Mouse (Mus musculus): ENCODE measurements around the gene Lyrm9.
"Not testable (repeated sequence)": the region's sequence is repeated elsewhere in the genome, so short reads cannot be mapped to it uniquely, and the experiment has no call there.

Lyrm9 gene

DNA sequence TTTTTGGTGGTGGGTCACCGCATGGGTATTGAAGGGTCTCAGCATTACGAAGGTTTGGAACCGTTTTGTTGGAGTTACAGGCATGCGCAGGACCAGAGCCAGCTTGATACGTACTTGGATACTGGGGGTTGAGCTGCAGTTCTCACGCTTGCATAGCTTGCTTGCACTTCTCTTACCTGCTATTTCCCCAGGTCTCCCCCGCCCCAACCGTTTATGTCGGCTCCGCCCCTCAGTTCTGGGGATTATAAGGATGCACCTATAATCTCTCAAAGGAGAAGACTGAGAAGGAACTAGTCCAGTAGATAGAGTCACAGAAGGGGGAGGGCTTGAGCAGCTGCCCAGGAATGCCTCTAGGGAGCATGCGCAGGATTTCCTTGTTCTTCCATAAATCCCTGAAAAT is 26.1 kb downstream of the Lyrm9 start:
- DNase-seq, result no peak

DNA sequence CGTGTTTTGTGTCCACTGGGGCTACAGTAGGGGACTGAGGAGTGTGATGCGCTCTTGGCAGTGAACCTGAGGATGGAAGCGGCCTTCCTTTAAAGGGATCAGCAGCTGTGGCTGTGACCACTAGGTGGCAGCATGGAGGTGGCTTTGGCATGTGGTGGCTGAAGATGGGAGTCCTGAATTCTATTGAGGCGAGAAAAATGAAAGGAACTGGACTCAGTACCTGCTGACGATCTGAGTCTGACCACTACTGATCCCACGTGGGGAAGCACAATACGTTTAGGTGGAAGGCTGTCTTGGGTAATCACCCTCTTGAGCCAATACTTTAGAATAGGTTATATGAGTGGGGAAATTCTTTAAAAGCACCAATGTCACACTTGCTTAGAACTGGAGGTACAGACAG is 29.9 kb downstream of the Lyrm9 start:
- peak; percentile 58 for DNase-seq

DNA sequence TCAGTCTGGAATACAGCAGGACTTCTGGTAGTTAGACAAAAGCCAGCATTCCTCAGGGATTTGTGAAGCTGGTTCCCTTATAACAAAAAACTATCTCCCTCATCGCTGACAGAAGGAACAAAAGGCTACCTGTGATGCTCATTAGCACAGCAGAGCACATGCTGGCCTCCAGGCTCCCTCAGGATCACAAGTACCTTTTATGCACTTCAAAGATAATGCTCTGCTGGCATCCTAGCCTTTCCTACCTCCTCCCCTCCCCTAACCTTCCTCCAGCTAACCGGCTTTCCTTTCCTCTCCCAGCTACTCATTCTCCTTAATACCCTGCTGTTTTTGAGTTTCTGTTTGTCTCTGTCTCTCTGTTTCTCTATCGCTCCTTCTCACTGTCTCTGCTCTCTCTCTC is 31.2 kb downstream of the Lyrm9 start:
- DNase-seq, result no peak

DNA sequence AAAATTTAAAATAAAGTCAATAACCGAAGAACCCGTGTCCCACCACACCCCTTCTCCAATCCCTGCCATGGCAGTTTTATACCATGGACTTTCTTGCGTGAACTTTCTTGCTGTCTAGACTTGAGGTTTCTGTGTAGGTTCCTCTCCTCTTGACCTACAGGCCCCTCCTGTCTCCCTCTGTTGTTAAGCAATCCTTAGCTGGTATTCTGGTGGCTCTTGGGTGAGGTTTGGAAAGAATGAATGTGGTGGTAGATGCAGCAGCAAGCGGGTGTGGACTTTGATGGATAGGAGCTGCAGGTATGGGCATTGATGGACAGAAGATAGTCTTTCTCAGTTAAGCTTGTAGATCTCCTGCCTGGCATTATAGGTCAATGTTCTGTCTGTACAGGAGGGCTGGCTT is 37.5 kb downstream of the Lyrm9 start:
- no peak for DNase-seq

DNA sequence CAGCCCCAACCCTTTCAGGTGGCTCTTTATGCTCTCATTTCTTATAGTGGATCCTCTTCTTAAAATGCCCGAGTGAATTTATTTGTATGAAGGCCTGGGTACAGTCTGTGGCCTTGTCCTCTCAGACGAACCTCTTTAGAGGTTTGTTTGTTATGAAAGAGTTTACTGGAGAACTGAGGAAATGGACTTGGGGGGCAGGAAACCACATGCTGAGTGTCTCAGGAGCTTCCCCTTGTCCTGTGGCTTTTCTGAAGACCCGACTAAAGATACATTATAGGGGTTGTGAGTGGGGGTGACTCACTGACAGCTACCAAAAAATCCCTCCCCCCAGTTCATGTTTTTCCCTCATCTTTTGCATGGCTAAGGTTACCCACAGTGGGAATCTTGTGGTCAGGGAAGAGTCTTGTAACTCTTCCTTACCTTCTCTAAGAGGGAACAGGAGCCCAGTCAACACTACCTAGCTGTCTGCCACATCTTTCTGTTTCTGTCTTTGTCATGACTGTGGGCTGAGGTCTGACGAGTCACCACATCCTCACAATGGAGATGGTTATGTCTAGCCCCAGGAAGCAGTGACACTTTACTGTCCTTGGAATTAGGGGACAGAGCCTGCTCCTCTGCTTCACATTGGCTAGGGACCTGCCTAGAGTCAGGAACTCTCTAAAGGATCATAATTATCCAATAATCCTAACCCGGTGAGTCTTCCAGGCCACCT is 38.3 kb downstream of the Lyrm9 start:
- no peak for DNase-seq

DNA sequence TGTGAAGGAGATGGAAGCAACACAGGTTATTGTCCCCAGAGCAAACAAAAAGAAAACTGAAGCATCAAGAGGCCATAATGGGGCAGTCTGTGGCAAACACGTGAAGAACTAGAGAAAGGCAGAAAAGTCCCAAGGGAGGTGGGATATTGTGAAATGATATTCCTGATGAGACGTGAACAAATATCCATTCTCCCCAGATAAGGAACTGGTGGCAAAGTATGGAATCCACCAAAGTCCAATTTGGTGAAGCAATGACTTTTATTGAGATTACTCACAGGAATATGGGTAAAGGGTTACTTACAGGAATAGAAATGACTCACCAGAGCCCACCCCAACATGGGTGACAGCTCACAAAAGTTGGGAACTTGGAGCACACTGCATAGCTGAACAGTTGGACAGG is 38.9 kb downstream of the Lyrm9 start:
- DNase-seq, result no peak

DNA sequence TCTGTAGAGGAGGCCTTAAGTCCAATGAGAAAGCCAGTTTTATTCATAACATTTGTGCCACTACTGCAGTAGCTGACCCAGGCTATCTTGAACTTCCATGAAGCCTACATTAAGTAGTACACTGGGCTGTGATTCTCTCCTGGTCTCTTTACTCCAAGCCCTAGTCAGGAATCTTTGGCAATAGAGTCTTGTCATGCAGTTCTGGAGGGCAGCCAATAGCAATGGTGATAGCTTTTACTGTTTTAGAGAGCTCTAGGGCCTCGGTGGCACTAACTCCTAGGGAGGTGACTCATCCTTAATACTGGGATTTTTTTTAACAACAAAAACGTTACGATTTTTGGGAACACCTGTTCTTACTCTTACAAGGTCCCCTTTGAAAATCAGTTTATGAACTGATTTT is 40.1 kb downstream of the Lyrm9 start:
- no peak for DNase-seq

DNA sequence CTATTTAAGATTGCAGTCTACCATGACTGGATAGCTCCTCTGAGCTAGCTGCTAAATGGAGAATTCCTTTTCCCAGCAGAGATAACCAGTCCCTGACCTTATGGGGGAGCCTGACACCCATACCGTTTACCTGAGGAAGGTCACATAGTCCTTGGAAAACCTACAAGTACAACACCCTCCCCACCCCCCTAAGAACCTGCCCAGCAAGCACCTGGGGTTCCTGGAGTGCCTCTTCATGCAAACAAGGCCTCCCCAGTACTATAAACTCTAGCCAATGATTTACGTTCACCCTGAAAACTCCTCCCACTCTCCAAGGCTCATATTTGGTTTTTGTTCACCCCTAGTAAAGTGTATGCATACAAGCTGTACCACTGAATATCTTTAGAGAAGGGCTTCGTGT is 41.3 kb downstream of the Lyrm9 start:
- no peak for DNase-seq

DNA sequence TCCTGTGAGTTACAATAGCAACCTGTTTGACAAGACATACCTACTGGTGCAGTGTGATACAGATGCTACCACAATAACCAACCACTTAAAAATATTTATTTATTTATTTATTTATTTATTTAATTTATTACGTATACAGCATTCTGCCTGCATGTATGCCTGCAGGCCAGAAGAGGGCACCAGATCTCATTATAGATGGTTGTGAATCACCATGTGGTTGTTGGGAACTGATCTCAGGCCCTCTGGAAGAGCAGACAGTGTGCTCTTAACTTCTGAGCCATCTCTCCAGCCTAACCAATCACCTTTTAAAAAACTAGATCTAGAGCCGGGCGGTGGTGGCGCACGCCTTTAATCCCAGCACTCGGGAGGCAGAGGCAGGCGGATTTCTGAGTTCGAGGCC is 42.8 kb downstream of the Lyrm9 start:
- DNase-seq, result not testable (repeated sequence)

DNA sequence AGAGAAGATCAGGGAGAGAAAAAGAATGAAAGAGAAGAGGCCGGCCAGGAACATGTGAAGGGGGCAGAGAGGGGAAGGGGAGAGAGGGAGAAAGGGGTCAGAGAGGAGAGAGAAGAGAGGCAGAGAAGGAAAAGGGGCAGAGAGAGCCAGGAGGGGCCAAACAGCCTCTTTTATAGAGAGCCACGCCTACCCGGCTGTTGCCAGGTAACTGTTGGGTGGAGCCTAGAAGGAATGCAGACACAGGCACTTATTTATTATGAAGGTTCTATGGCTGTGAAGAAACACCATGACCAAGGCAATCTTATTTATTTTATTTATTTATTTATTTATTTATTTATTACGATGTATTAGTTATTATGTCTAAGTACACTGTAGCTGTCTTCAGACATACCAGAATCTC is 44.5 kb downstream of the Lyrm9 start:
- no peak for DNase-seq

DNA sequence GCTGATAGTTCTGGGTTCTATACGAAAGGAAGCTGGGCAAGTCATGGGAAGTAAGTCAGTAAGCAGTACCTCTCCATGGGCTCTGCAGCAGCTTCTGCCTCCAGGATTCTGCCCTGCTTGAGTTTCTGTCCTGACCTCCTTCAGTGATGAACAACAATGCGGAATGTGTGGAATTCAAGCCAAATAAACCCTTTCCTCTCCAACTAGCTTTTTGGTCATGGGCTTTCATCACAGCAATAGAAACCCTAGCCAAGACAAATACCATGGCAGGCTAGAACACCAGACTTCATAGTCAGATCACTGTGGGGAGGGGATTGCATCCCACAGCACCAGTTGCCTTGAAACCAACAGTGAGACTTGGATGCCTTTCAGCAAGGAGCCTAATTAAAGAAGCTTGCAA is 46.4 kb downstream of the Lyrm9 start:
- DNase-seq, result no peak

DNA sequence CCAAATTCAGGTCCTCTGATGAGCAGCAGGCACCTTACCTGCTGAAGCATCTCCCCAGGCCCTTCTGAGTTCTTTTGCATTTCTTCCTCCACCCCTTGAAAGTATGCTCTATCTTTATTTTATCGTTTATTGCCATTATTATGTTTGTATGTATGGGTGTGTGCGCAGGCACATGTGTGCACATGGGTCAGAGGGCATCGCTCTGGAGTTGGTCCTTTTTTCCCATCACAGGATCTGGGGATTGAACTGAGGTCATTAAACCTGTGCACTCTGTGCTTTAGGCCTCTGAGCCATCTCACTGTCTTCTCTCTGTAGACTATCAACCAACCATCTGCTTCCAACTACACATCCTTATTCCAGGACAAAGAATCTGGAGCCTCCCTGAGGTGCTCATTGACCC is 53.3 kb downstream of the Lyrm9 start:
- no peak for DNase-seq

DNA sequence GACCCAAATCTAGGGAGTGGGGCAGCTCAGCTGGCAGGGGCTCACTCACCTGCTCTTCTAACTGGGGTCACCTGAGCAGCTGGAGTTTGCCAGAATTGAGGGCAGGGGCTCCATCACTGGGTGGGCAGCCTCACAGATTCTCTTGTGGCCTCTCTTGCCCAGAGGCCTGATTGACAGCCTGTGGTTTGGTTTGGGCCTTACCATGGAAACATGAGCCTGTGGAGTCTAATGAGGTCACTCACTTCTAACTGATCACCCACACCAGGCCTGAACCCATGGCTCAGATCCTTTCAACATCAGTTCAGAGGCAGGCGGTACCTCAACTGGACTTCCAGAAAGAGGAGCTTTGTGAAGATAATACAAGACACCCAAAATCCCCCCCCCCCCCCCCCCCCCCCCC is 60.3 kb downstream of the Lyrm9 start:
- DNase-seq, result peak; percentile 7

DNA sequence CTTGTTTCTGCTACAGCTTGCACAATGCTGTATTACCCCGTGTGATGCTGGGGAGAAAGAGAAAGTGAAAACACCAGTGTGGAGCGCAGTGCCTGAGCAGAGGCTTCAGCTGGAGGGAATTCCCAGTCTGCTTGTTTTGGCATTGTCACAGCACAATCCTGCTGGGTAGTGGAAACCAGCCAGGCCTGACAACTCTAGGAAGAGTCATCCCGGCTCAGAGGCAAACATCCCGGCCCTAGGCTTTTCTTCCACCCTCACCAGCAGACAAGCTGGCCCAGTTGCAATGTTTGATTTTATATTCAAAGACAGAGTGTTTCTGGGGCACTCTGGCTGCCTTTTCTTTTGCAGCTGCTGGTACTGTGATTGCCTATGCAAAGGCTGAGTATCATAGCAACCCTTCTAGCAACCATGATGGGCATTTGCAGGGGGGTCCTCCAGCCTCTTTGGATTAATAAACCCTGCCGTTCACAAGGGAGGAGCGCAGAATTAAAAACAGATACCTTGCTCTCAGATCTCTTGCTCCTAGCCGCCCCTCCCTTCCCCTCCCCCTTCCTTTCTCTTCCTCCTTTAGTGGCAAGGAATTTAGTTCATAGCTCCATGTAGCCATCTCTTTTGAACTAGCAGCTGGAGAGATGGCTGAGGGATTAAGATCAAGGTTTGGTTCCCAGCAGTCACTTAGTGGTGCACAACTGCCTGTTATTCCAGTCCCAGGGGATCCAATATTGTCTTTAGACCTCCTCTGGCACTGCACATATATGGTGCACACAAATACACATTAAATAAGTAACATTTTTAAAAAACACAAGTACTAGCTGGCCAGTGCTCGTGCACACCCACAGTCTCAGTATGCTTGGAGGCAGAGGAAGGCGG is 61.0 kb downstream of the Lyrm9 start:
- DNase-seq, result peak; percentile 73

DNA sequence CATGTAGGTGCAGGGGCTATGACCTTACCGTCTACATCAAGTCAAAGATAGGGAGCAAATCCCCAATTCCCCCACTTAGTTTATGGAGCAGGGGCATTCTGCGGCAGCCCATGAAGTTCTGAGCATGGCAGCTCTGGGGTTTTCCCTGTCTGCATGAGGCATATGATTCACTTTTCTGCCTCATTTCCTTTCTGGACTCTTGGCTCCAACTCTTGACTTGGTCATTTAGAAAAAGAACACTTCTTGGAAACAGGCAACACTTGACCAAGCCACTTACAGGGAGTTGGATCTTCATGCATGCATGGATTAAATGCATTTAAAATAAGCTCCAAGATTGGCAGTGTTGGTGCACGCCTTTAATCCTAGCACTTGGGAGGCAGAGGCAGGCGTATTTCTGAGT is 62.8 kb downstream of the Lyrm9 start:
- peak; percentile 2 for DNase-seq
